Mouse (Mus musculus) heart, postnatal 0 days (tissue): ENCODE measurements at regions not wholly inside any gene's neighbourhood (a gene's known extent, or its start where the extent isn't known, plus 50 kb on each side); places are given as distances from the start of the nearest gene placed in this dataset.

Source experiments
- CTCF ChIP-seq: IDR thresholded peaks from 2 replicates; pipeline ENCODE4 v1.5.1; 2016; ENCODE audit warnings: antibody characterized with exemption, control low read depth, low read depth
- EP300 ChIP-seq: IDR thresholded peaks from 2 replicates; pipeline ENCODE4 v1.6.1; 2016; ENCODE audit warnings: antibody characterized with exemption, low read depth

DNA sequence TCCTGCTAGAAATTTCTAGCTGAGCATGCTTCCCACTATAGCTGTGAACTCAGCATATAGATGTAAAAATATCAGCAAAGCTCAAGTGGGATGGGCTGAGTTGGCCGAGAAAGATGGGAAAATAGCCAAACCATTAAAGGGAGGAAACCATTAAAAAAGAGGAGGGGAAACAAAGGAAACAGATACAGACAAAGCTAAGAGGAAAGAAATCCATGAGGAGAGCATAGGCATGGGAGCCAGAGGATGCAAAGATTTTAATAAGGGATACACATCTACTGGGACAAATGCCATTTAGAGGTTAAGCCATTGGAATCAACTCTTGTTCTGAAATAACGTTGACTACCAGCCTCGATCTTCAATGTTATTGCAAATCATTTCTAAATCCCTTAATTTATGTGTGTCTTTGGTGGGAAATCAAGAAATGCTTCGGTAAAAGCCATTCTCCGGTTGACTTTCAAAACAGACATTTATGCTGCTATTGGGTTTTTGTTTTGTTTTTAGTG lies 96.5 kb upstream of the Igf1 start:
- TF ChIP-seq CTCF = no peak
- TF ChIP-seq EP300 = no peak
